Mouse (Mus musculus): ENCODE measurements around the gene Ccnc. TPM values are rescaled to one million over a fixed set of nuclear protein-coding genes. Genes with fewer than 3 reads are reported as not detected.
A peak's percentile ranks its signal among the peaks of the same experiment; 100 is the strongest.

Gene Ccnc
- polyA plus RNA-seq, 1 experiment from 2014 or later, result 32.3 TPM

- Histone ChIP-seq H3K4me2 (replicated peaks; ENCODE audit: low read depth, low read length) (no peak overlapping the region), H3K36me3 (ENCODE audit: insufficient read depth, low read length) (no peaks in the 10 kb centered on the region), H3K4me1 (ENCODE audit: insufficient read depth, low read depth, low read length) (no peaks in the 10 kb centered on the region), H3K9me3 (ENCODE audit: low read length) (no peaks in the 10 kb centered on the region), H3K9ac (replicated peaks; ENCODE audit: low read depth) (no peak overlapping the region), H3K27me3 (replicated peaks; ENCODE audit: insufficient read depth, low read length) (no peaks in the 10 kb centered on the region), H3K4me3 (ENCODE audit: low read depth, low read length) (no peak overlapping the region), H3K27ac (ENCODE audit: low read length) (no peak overlapping the region)
- no peak for TF ChIP-seq CTCF (IDR thresholded peaks at IDR 0.05)
- no peak for TF ChIP-seq EP300 (IDR thresholded peaks at IDR 0.05)
- DNase-seq (ENCODE audit: low spot score) (no peak), ATAC-seq (no peak)
- 96% methylated on average over 1 of the region's 1 CpGs for WGBS
Measured at GRCm38 (mm10) chr4:21772306-21772705, 44.8 kb downstream of the Ccnc start.

- Histone ChIP-seq H3K27me3 (replicated peaks; ENCODE audit: insufficient read depth, low read length) (no peaks in the 10 kb centered on the region), H3K36me3 (ENCODE audit: insufficient read depth, low read length) (peaks cover under 1% of the 10 kb centered on the region; the same call in 1 of the 2 replicates), H3K27ac (ENCODE audit: low read length) (0 out of 2 replicates have a peak overlapping the region, but pooled peaks have one; percentile 47), H3K4me1 (ENCODE audit: insufficient read depth, low read depth, low read length) (no peaks in the 10 kb centered on the region), H3K9ac (replicated peaks; ENCODE audit: low read depth) (peak overlapping the region; percentile 90), H3K4me3 (ENCODE audit: low read depth, low read length) (peak overlapping the region; percentile 89), H3K9me3 (ENCODE audit: low read length) (no peaks in the 10 kb centered on the region), H3K4me2 (replicated peaks; ENCODE audit: low read depth, low read length) (peak overlapping the region; percentile 89)
- TF ChIP-seq CTCF (IDR thresholded peaks at IDR 0.05) (no peak), EP300 (IDR thresholded peaks at IDR 0.05) (no peak)
- DNase-seq (ENCODE audit: low spot score), result peak; percentile 95
- ATAC-seq, result peak; percentile 99
- under 1% methylated on average over 44 of the region's 46 CpGs for WGBS
Measured at GRCm38 (mm10) chr4:21776091-21776945, 48.8 kb downstream of the Ccnc start.

- peak overlapping the region; percentile 90 for H3K9ac ChIP-seq (replicated peaks; ENCODE audit: low read depth)
- TF ChIP-seq EP300 (IDR thresholded peaks at IDR 0.05), result no peak
- no peak for TF ChIP-seq CTCF (IDR thresholded peaks at IDR 0.05)
- H3K27ac ChIP-seq (ENCODE audit: low read length), result no peak overlapping the region
- peaks cover 5% of the 10 kb centered on the region; the same call in 1 of the 2 replicates for H3K36me3 ChIP-seq (ENCODE audit: insufficient read depth, low read length)
- DNase-seq (ENCODE audit: low spot score), result no peak
- H3K27me3 ChIP-seq (replicated peaks; ENCODE audit: insufficient read depth, low read length), result no peaks in the 10 kb centered on the region
- WGBS, result 5% methylated on average over 9 of the region's 9 CpGs
- H3K4me2 ChIP-seq (replicated peaks; ENCODE audit: low read depth, low read length), result peak overlapping the region; percentile 89
- H3K4me3 ChIP-seq (ENCODE audit: low read depth, low read length), result peak overlapping the region; percentile 89
- H3K9me3 ChIP-seq (ENCODE audit: low read length), result no peaks in the 10 kb centered on the region
- no peaks in the 10 kb centered on the region for H3K4me1 ChIP-seq (ENCODE audit: insufficient read depth, low read depth, low read length)
- no peak for ATAC-seq
Measured at GRCm38 (mm10) chr4:21776946-21777265, 49.4 kb downstream of the Ccnc start.

GRCm38 (mm10) chr4:21780816-21781726 lies 53.6 kb downstream of the Ccnc start:
- Histone ChIP-seq H3K27me3 (replicated peaks; ENCODE audit: insufficient read depth, low read length) (no peaks in the 10 kb centered on the region), H3K36me3 (ENCODE audit: insufficient read depth, low read length) (peaks cover 22% of the 10 kb centered on the region), H3K4me1 (ENCODE audit: insufficient read depth, low read depth, low read length) (no peaks in the 10 kb centered on the region), H3K9me3 (ENCODE audit: low read length) (no peaks in the 10 kb centered on the region), H3K27ac (ENCODE audit: low read length) (no peak overlapping the region), H3K9ac (replicated peaks; ENCODE audit: low read depth) (no peak overlapping the region), H3K4me3 (ENCODE audit: low read depth, low read length) (no peak overlapping the region), H3K4me2 (replicated peaks; ENCODE audit: low read depth, low read length) (no peak overlapping the region)
- DNase-seq (ENCODE audit: low spot score), result no peak
- 90% methylated on average over 12 of the region's 12 CpGs for WGBS
- no peak for ATAC-seq
- TF ChIP-seq EP300 (IDR thresholded peaks at IDR 0.05), result no peak
- no peak for TF ChIP-seq CTCF (IDR thresholded peaks at IDR 0.05)

GRCm38 (mm10) chr4:21786268-21786667 lies 58.8 kb downstream of the Ccnc start:
- H3K9ac ChIP-seq (replicated peaks; ENCODE audit: low read depth), result no peak overlapping the region
- no peak overlapping the region for H3K27ac ChIP-seq (ENCODE audit: low read length)
- H3K9me3 ChIP-seq (ENCODE audit: low read length), result no peaks in the 10 kb centered on the region
- no peak for TF ChIP-seq EP300 (IDR thresholded peaks at IDR 0.05)
- TF ChIP-seq CTCF (IDR thresholded peaks at IDR 0.05), result no peak
- 97% methylated on average over 12 of the region's 12 CpGs for WGBS
- no peak for ATAC-seq
- no peak overlapping the region for H3K4me2 ChIP-seq (replicated peaks; ENCODE audit: low read depth, low read length)
- no peak overlapping the region for H3K4me3 ChIP-seq (ENCODE audit: low read depth, low read length)
- peaks cover 30% of the 10 kb centered on the region for H3K36me3 ChIP-seq (ENCODE audit: insufficient read depth, low read length)
- no peaks in the 10 kb centered on the region for H3K27me3 ChIP-seq (replicated peaks; ENCODE audit: insufficient read depth, low read length)
- no peaks in the 10 kb centered on the region for H3K4me1 ChIP-seq (ENCODE audit: insufficient read depth, low read depth, low read length)
- DNase-seq (ENCODE audit: low spot score), result no peak

GRCm38 (mm10) chr4:21788903-21789302 lies 61.4 kb downstream of the Ccnc start:
- no peak overlapping the region for H3K4me2 ChIP-seq (replicated peaks; ENCODE audit: low read depth, low read length)
- H3K4me1 ChIP-seq (ENCODE audit: insufficient read depth, low read depth, low read length), result no peaks in the 10 kb centered on the region
- no peak for DNase-seq (ENCODE audit: low spot score)
- H3K9me3 ChIP-seq (ENCODE audit: low read length), result no peaks in the 10 kb centered on the region
- H3K27ac ChIP-seq (ENCODE audit: low read length), result no peak overlapping the region
- no peaks in the 10 kb centered on the region for H3K27me3 ChIP-seq (replicated peaks; ENCODE audit: insufficient read depth, low read length)
- TF ChIP-seq EP300 (IDR thresholded peaks at IDR 0.05) (no peak), CTCF (IDR thresholded peaks at IDR 0.05) (no peak)
- H3K4me3 ChIP-seq (ENCODE audit: low read depth, low read length), result no peak overlapping the region
- no peak overlapping the region for H3K9ac ChIP-seq (replicated peaks; ENCODE audit: low read depth)
- H3K36me3 ChIP-seq (ENCODE audit: insufficient read depth, low read length), result peaks cover 26% of the 10 kb centered on the region
- WGBS, result 92% methylated on average over 6 of the region's 6 CpGs
- no peak for ATAC-seq
